Comparison of ENCODE assay signal across 8 mouse cellular contexts in the genomic region with DNA sequence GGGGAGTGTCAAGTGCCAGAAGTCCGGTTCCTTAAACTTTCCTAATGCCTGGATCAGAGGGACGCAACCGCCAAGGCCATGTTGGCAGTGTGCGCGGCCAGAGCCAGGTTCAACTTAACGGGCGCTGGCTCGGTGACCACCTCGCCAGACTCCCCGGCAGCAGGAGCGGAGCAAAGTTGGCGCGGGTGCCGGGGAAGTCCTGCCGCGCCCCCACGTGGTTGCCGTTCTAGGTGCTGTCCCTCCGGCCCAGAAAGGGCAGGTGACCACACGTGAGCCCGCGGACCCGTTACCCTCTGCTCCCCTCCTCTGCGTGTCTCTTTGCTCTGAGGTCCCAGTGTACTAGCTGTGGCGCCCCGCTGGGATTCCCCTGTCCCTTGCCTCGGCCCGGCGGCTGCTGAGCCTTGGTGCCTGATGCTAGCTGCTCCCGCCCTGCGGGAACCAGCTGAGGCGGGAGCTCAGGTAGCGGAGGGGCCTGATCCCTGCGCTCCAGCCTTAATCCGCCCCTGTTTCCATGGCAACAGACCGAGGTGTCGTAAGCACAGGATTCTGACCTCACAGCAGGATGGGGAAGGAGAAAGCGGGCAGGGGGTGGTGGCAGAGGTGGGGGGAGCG. TPM values are rescaled to one million over a fixed set of nuclear protein-coding genes. Genes with fewer than 3 reads are reported as not detected.
DNase-seq lines count a peak whose midpoint lies in the region; ATAC-seq and TF ChIP-seq lines count a peak whose summit lies in the region.

No protein-coding gene starts in this region.

- no peaks in the 10 kb centered on the region for H3K27me3 ChIP-seq in kidney, adult 2 months (replicated peaks; ENCODE audit: control insufficient read depth, insufficient read depth, low read length)
- H3K27me3 ChIP-seq in lung, embryonic 15.5 days, result peaks cover 68% of the 10 kb centered on the region

- H3K4me3 ChIP-seq in kidney, adult 2 months (ENCODE audit: insufficient read depth, low read depth, low read length), result peak overlapping the region; percentile 54
- H3K4me3 ChIP-seq in lung, embryonic 15.5 days, result peak overlapping the region; percentile 53

- H3K4me2 ChIP-seq in lung, embryonic 15.5 days, result peak overlapping the region; percentile 91

- no peak overlapping the region for H3K27ac ChIP-seq in kidney, adult 2 months (ENCODE audit: insufficient read depth, low read depth, low read length)
- no peak overlapping the region for H3K27ac ChIP-seq in lung, embryonic 15.5 days

- TF ChIP-seq CTCF in kidney, adult 2 months (conservative IDR thresholded peaks at IDR 0.05; ENCODE audit: insufficient read depth, insufficient read length, low read depth, low read length), result 0 out of 2 replicates have a peak, but pooled peaks have one; percentile 20

- TF ChIP-seq POLR2A in kidney, adult 2 months (IDR thresholded peaks at IDR 0.05; ENCODE audit: low read depth, low read length), result no peak

- H3K9me3 ChIP-seq in lung, embryonic 15.5 days, result no peaks in the 10 kb centered on the region

- WGBS in kidney, adult 2 months, result 2% methylated on average over 39 of the region's 39 CpGs
- WGBS in lung, embryonic 15.5 days, result under 1% methylated on average over 38 of the region's 39 CpGs

- no peak for ATAC-seq in lung, embryonic 15.5 days (ENCODE audit: borderline replicate concordance, extremely low read depth, low FRiP score, low TSS enrichment)
- ATAC-seq in megakaryocyte-erythroid progenitor cell, adult 5-6 weeks (replicated peaks; ENCODE audit: low FRiP score, low TSS enrichment, poor library complexity, severe bottlenecking), result no peak

- no peak overlapping the region for H3K9ac ChIP-seq in lung, embryonic 15.5 days

- H3K36me3 ChIP-seq in kidney, adult 2 months (ENCODE audit: control insufficient read depth, insufficient read depth, low read length), result no peaks in the 10 kb centered on the region
- no peaks in the 10 kb centered on the region for H3K36me3 ChIP-seq in lung, embryonic 15.5 days

- peak; percentile 49 for DNase-seq in urinary bladder, postnatal 14 days (ENCODE audit: low spot score)
- DNase-seq in urinary bladder, adult 18-20 months (ENCODE audit: low spot score in 2 of 2), result no peak
- peak; percentile 79 to 84 for DNase-seq in cerebellum, adult 18-20 months
- DNase-seq in forelimb bud, embryonic 11.5 days (ENCODE audit: low read depth, low spot score), result peak; percentile 86
- peak; percentile 67 for DNase-seq in kidney, adult 2 months
- peak; percentile 32 to 56 for DNase-seq in spleen, postnatal 10 days (ENCODE audit: low spot score in 2 of 2)

- peaks cover 5% of the 10 kb centered on the region; the same call in 1 of the 2 replicates for H3K4me1 ChIP-seq in kidney, adult 2 months (ENCODE audit: control insufficient read depth, insufficient read depth, low read length)
- H3K4me1 ChIP-seq in lung, embryonic 15.5 days, result peaks cover 39% of the 10 kb centered on the region

RNA-seq across cellular contexts. Expression of gene Rtn4rl1, which starts 1.4 kb away (rescaled TPM):
- 11.3 and 12.7 TPM in 2 replicates for polyA plus RNA-seq in kidney, adult 2 months (2012; rRNA removed)
- 1.8 and 3.3 TPM in 2 replicates for polyA plus RNA-seq in lung, embryonic 15.5 days (2015; fragmentation: Nextera tagmentation; extraction: Ambion mirVana)
- not detected in 2 replicates for total RNA-seq in megakaryocyte-erythroid progenitor cell, adult 5-6 weeks (2014; fragmentation: Nextera tagmentation)
- 0.80 TPM in 1 of 2 replicates, not detected in the other for total RNA-seq in megakaryocyte-erythroid progenitor cell, adult 5-6 weeks (2017)

RNA-seq across cellular contexts. Expression of gene Dph1, which starts 3.9 kb away (rescaled TPM):
- polyA plus RNA-seq in kidney, adult 2 months (2012; rRNA removed), result 40.2 and 46.7 TPM in 2 replicates
- polyA plus RNA-seq in lung, embryonic 15.5 days (2015; fragmentation: Nextera tagmentation; extraction: Ambion mirVana), result 20.4 and 21.0 TPM in 2 replicates
- total RNA-seq in megakaryocyte-erythroid progenitor cell, adult 5-6 weeks (2014; fragmentation: Nextera tagmentation), result 22.3 and 25.0 TPM in 2 replicates
- 13.3 and 14.2 TPM in 2 replicates for total RNA-seq in megakaryocyte-erythroid progenitor cell, adult 5-6 weeks (2017)

RNA-seq across cellular contexts. Expression of gene Ovca2, which starts 16.3 kb away (rescaled TPM):
- 18.6 and 33.7 TPM in 2 replicates for polyA plus RNA-seq in kidney, adult 2 months (2012; rRNA removed)
- polyA plus RNA-seq in lung, embryonic 15.5 days (2015; fragmentation: Nextera tagmentation; extraction: Ambion mirVana), result 25.5 and 26.2 TPM in 2 replicates
- 18.8 and 21.3 TPM in 2 replicates for total RNA-seq in megakaryocyte-erythroid progenitor cell, adult 5-6 weeks (2014; fragmentation: Nextera tagmentation)
- total RNA-seq in megakaryocyte-erythroid progenitor cell, adult 5-6 weeks (2017), result 17.6 and 29.0 TPM in 2 replicates

RNA-seq across cellular contexts. Expression of gene Hic1, which starts 25.6 kb away (rescaled TPM):
- 8.6 and 12.6 TPM in 2 replicates for polyA plus RNA-seq in kidney, adult 2 months (2012; rRNA removed)
- polyA plus RNA-seq in lung, embryonic 15.5 days (2015; fragmentation: Nextera tagmentation; extraction: Ambion mirVana), result 20.1 and 21.7 TPM in 2 replicates
- 0.17 TPM in 1 of 2 replicates, not detected in the other for total RNA-seq in megakaryocyte-erythroid progenitor cell, adult 5-6 weeks (2014; fragmentation: Nextera tagmentation)
- 0.52 TPM in 1 of 2 replicates, not detected in the other for total RNA-seq in megakaryocyte-erythroid progenitor cell, adult 5-6 weeks (2017)

Comparison
In these comparisons a context has a peak if more than half of its experiments do, and no peak if none do; other contexts are left out.
1. DNase-seq: peak in urinary bladder, postnatal 14 days (single experiment), cerebellum, adult 18-20 months (2 of 2), forelimb bud, embryonic 11.5 days (single experiment), kidney, adult 2 months (single experiment) and spleen, postnatal 10 days (2 of 2); none in urinary bladder, adult 18-20 months (0 of 2).